Mouse (Mus musculus) intestine, postnatal 0 days (tissue): ENCODE data around the gene Ncoa7. TPM values are rescaled to one million over a fixed set of nuclear protein-coding genes. Genes with fewer than 3 reads are reported as not detected.

Experiments
- ATAC-seq: fragments of 200-750 bp; cut with Nextera tagmentation; 2 replicates; pipeline ENCODE4 v1.8.0; 2017; ENCODE audit warnings: mild to moderate bottlenecking, moderate TSS enrichment, moderate library complexity
- H3K27ac ChIP-seq: fragments of 300-500 bp; sonication (generic); 2 replicates; pipeline ENCODE4 v1.5.1; 2014; ENCODE audit warnings: mild to moderate bottlenecking, low read depth, low read length, moderate library complexity
- H3K27me3 ChIP-seq: fragments of 300-500 bp; sonication (generic); replicated peaks from 2 replicates; pipeline ENCODE4 v1.6.1; 2014; ENCODE audit warnings: low read length, mixed read lengths; ENCODE audit not compliant: control insufficient read depth, insufficient read depth
- H3K36me3 ChIP-seq: fragments of 300-500 bp; sonication (generic); 2 replicates; pipeline ENCODE4 v1.6.1; 2014; ENCODE audit warnings: mild to moderate bottlenecking, moderate library complexity; ENCODE audit not compliant: control insufficient read depth, insufficient read depth
- H3K4me1 ChIP-seq: fragments of 300-500 bp; sonication (generic); replicated peaks from 2 replicates; pipeline ENCODE4 v1.6.1; 2014; ENCODE audit warnings: antibody characterized with exemption, low read length, mixed read lengths; ENCODE audit not compliant: control insufficient read depth, insufficient read depth
- H3K4me2 ChIP-seq: fragments of 300-500 bp; sonication (generic); replicated peaks from 2 replicates; pipeline ENCODE4 v1.6.1; 2014; ENCODE audit warnings: low read depth, mild to moderate bottlenecking, moderate library complexity
- H3K4me3 ChIP-seq: fragments of 300-500 bp; sonication (generic); 2 replicates; pipeline ENCODE4 v1.5.1; 2014; ENCODE audit warnings: low read depth, low read length
- H3K9ac ChIP-seq: fragments of 300-500 bp; sonication (generic); 2 replicates; pipeline ENCODE4 v1.6.1; 2014; ENCODE audit warnings: mild to moderate bottlenecking, low read depth, low read length
- H3K9me3 ChIP-seq: fragments of 300-500 bp; sonication (generic); 2 replicates; pipeline ENCODE4 v1.6.1; 2016; ENCODE audit warnings: mixed run types; ENCODE audit not compliant: control insufficient read depth
- CTCF ChIP-seq: sonication (generic); IDR thresholded peaks from 2 replicates; pipeline ENCODE4 v1.5.1; 2016; ENCODE audit warnings: low read depth, mild to moderate bottlenecking, control low read depth, antibody characterized with exemption, moderate library complexity
- WGBS: fragments of 180-500 bp; shearing (Covaris S2); extraction: QIAGEN DNeasy Blood & Tissue Kit; methylation state at CpG from one replicate; pipeline ENCODE4 v1.1.7; 2014; 5-methylcytosine and 5-hydroxymethylcytosine counted together
- polyA plus RNA-seq: library from polyadenylated mRNA; unstranded; fragments of >200 nt; fragmentation: Nextera tagmentation; extraction: Ambion mirVana; gene quantifications from 2 replicates; pipeline ENCODE4 v1.2.1, GENCODE M21; 2015

Gene Ncoa7
- polyA plus RNA-seq, 1 experiment from 2014 or later: 10.4 TPM

DNA sequence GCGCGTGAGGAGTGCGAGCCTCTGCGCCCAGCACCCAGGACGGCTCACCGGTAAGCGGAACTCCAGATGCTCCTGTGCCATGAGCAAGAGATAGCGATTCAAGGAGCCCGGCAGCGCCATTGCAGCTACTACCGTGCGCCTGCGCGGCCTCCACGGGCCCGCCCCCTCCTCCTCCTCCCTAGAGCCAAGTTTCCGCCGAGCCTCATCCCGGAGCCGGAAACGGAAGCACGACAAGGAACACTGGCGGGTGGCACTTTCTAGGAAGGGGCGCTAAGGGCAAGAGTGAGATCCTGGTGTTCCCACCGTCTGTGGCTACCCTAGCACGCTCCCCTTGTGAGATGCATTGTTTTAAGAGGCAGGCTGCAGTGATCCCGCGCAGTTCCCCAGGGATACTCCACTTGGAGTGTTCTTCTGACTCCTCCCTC lies 202.6 kb downstream of the Ncoa7 start, which contains the start of gene Trmt11:
Gene Trmt11 (minus strand): TSS at position 208 of the 425 bp plus-strand sequence.
- H3K4me2 ChIP-seq: peak within 1 kb of the TSS; percentile 68
- peak within 1 kb of the TSS; percentile 90 for H3K4me3 ChIP-seq
- no peak for TF ChIP-seq CTCF
- no peaks in the 10 kb centered on the region for H3K27me3 ChIP-seq
- H3K4me1 ChIP-seq: peaks cover 3% of the 10 kb centered on the region; the same call in 1 of the 2 replicates
- no peaks in the 10 kb centered on the region for H3K9me3 ChIP-seq
- ATAC-seq: peak; percentile 96
- peaks cover 13% of the 10 kb centered on the region; the same call in 1 of the 2 replicates for H3K36me3 ChIP-seq
- WGBS: under 1% methylated on average over 27 of the region's 28 CpGs
- peak within 1 kb of the TSS; percentile 85 for H3K27ac ChIP-seq
- H3K9ac ChIP-seq: peak within 1 kb of the TSS; percentile 82

- Histone ChIP-seq H3K27ac (peak overlapping the region; percentile 85), H3K4me2 (peak overlapping the region; percentile 68), H3K9me3 (no peaks in the 10 kb centered on the region), H3K36me3 (peaks cover 17% of the 10 kb centered on the region; the same call in 1 of the 2 replicates), H3K4me1 (peaks cover 3% of the 10 kb centered on the region; the same call in 1 of the 2 replicates), H3K9ac (peak overlapping the region; percentile 82), H3K4me3 (peak overlapping the region; percentile 90), H3K27me3 (no peaks in the 10 kb centered on the region)
- TF ChIP-seq CTCF: no peak
- peak; percentile 72 for ATAC-seq
- under 1% methylated on average over 22 of the region's 27 CpGs for WGBS
Measured at GRCm38 (mm10) chr10:30600094-30600534, 203.0 kb downstream of the Ncoa7 start.

DNA sequence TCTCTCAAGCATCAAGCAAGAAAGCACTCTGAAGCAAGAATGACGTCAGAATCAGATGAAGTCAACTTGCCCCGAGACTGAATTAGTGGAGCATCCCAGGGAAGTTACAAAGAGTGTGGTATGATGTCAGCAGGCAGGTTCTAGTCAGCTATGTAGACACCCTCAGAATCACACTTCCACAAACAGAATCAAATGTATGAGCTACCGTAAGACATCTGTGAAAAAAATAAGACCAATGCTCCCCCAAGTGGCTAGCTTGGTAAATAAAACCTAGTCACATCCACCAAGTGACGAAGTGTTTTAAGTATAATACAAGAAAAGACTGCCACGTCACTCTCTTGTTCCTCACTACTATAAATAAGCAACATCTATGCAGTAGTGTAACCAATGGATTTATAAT lies 216.1 kb downstream of the Ncoa7 start:
- peak; percentile 32; the same call in 1 of the 2 replicates for TF ChIP-seq CTCF
- no peak for ATAC-seq
- H3K4me2 ChIP-seq: no peak overlapping the region
- H3K9ac ChIP-seq: no peak overlapping the region
- 72% methylated on average over 5 of the region's 5 CpGs for WGBS
- no peaks in the 10 kb centered on the region for H3K9me3 ChIP-seq
- H3K4me3 ChIP-seq: no peak overlapping the region
- no peak overlapping the region for H3K27ac ChIP-seq
- H3K4me1 ChIP-seq: no peaks in the 10 kb centered on the region
- peaks cover 41% of the 10 kb centered on the region for H3K36me3 ChIP-seq
- H3K27me3 ChIP-seq: no peaks in the 10 kb centered on the region

GRCm38 (mm10) chr10:30585691-30586090 lies 217.4 kb downstream of the Ncoa7 start:
- 85% methylated on average over 1 of the region's 1 CpGs for WGBS
- ATAC-seq: no peak
- TF ChIP-seq CTCF: no peak

More at GRCm38 (mm10) chr10:30585691-30586090, 217.4 kb downstream of the Ncoa7 start:
- H3K4me2 ChIP-seq: no peak overlapping the region
- no peaks in the 10 kb centered on the region for H3K27me3 ChIP-seq
- H3K4me1 ChIP-seq: no peaks in the 10 kb centered on the region
- H3K9me3 ChIP-seq: no peaks in the 10 kb centered on the region
- H3K9ac ChIP-seq: no peak overlapping the region
- H3K36me3 ChIP-seq: peaks cover 40% of the 10 kb centered on the region
- no peak overlapping the region for H3K27ac ChIP-seq
- H3K4me3 ChIP-seq: no peak overlapping the region

Other genes starting within 250 kb of the Ncoa7 start
- gene Trmt11, start 202.6 kb downstream of the Ncoa7 start, polyA plus RNA-seq: 12.4 and 12.8 TPM in 2 replicates
- 124 and 127 TPM in 2 replicates for gene Hint3, start 173.7 kb downstream of the Ncoa7 start, polyA plus RNA-seq
- gene Hey2, start 39.5 kb upstream of the Ncoa7 start, polyA plus RNA-seq: 1.2 and 1.9 TPM in 2 replicates